ENCODE assay signal across 7 mouse cellular contexts in genomic region chr13:72639441-72640130, GRCm38 (mm10). TPM values are rescaled to one million over a fixed set of nuclear protein-coding genes. Genes with fewer than 3 reads are reported as not detected.
A peak's percentile ranks its signal among the peaks of the same experiment; 100 is the strongest.
DNase-seq lines count a peak whose midpoint lies in the region; ATAC-seq and TF ChIP-seq lines count a peak whose summit lies in the region.

No protein-coding gene starts in this region.

- no peak for DNase-seq in spleen, adult 2 months (ENCODE audit: low read depth in 1 of 2, low spot score in 2 of 2)
- DNase-seq in spleen, postnatal 14 days (ENCODE audit: low spot score in 2 of 2): no peak
- DNase-seq in embryo, embryonic 9.5 days (ENCODE audit: extremely low spot score): peak; percentile 52
- DNase-seq in hindbrain, embryonic 10.5 days (ENCODE audit: low spot score): peak; percentile 66
- peak; percentile 23 for DNase-seq in telencephalon, adult 2 months (ENCODE audit: low read depth, low spot score)
- no peak for DNase-seq in right cerebral cortex, postnatal 10 days (ENCODE audit: low spot score in 2 of 2)

- WGBS in spleen, adult 2 months: 2% methylated on average over 32 of the region's 32 CpGs
- WGBS in hindbrain, embryonic 10.5 days: 1% methylated on average over 32 of the region's 32 CpGs
- 2% methylated on average over 32 of the region's 32 CpGs for WGBS in liver, embryonic 15.5 days (ENCODE audit: insufficient replicate concordance)

- no peak overlapping the region for H3K27ac ChIP-seq in spleen, adult 2 months (ENCODE audit: insufficient read depth, low read length)
- peak overlapping the region; percentile 82 for H3K27ac ChIP-seq in hindbrain, embryonic 10.5 days
- H3K27ac ChIP-seq in liver, embryonic 15.5 days (replicated peaks): no peak overlapping the region

- no peak overlapping the region for H3K9ac ChIP-seq in liver, embryonic 15.5 days

- TF ChIP-seq POLR2A in spleen, adult 2 months (IDR thresholded peaks at IDR 0.05; ENCODE audit: low read depth, low read length): no peak

- 0 out of 2 replicates have a peak, but pooled peaks cover 3% of the 10 kb centered on the region for H3K27me3 ChIP-seq in spleen, adult 2 months (ENCODE audit: control insufficient read depth, insufficient read depth, low read length)
- peaks cover 93% of the 10 kb centered on the region for H3K27me3 ChIP-seq in hindbrain, embryonic 10.5 days (ENCODE audit: insufficient read depth, poor library complexity, severe bottlenecking)
- peaks cover 79% of the 10 kb centered on the region for H3K27me3 ChIP-seq in liver, embryonic 15.5 days

- H3K9me3 ChIP-seq in hindbrain, embryonic 10.5 days: no peaks in the 10 kb centered on the region
- H3K9me3 ChIP-seq in liver, embryonic 15.5 days (replicated peaks): no peaks in the 10 kb centered on the region

- H3K36me3 ChIP-seq in spleen, adult 2 months (ENCODE audit: control insufficient read depth, insufficient read depth, low read length): no peaks in the 10 kb centered on the region
- no peaks in the 10 kb centered on the region for H3K36me3 ChIP-seq in hindbrain, embryonic 10.5 days
- H3K36me3 ChIP-seq in liver, embryonic 15.5 days (replicated peaks): no peaks in the 10 kb centered on the region

- TF ChIP-seq CTCF in spleen, adult 2 months (IDR thresholded peaks at IDR 0.05; ENCODE audit: extremely low read depth, insufficient read depth, insufficient read length, insufficient replicate concordance): no peak

- peak overlapping the region; percentile 29; the same call in 1 of the 2 replicates for H3K4me3 ChIP-seq in spleen, adult 2 months (ENCODE audit: extremely low read depth, insufficient read depth, insufficient read length)
- H3K4me3 ChIP-seq in hindbrain, embryonic 10.5 days: peak overlapping the region; percentile 54
- H3K4me3 ChIP-seq in liver, embryonic 15.5 days (replicated peaks): peak overlapping the region; percentile 39

- H3K4me2 ChIP-seq in liver, embryonic 15.5 days: peak overlapping the region; percentile 59

- no peak for ATAC-seq in liver, embryonic 15.5 days (ENCODE audit: insufficient read depth)

- H3K4me1 ChIP-seq in spleen, adult 2 months (ENCODE audit: control insufficient read depth, insufficient read depth, insufficient read length): no peaks in the 10 kb centered on the region
- H3K4me1 ChIP-seq in hindbrain, embryonic 10.5 days (replicated peaks): peaks cover 61% of the 10 kb centered on the region
- H3K4me1 ChIP-seq in liver, embryonic 15.5 days (replicated peaks): no peaks in the 10 kb centered on the region

RNA-seq across cellular contexts. Expression of gene Irx2, which starts 11.0 kb away (rescaled TPM):
- not detected in 2 replicates for polyA plus RNA-seq in spleen, adult 2 months (2012; rRNA removed)
- 38.1 and 50.5 TPM in 2 replicates for polyA plus RNA-seq in hindbrain, embryonic 10.5 days (2016; fragmentation: Nextera tagmentation; extraction: Ambion mirVana)
- not detected in 2 replicates for polyA plus RNA-seq in liver, embryonic 15.5 days (2015; fragmentation: Nextera tagmentation; extraction: Ambion mirVana)

Comparison
In these comparisons a context has a peak if more than half of its experiments do, and no peak if none do; other contexts are left out.
1. DNase-seq: peak in embryo, embryonic 9.5 days (single experiment), hindbrain, embryonic 10.5 days (single experiment) and telencephalon, adult 2 months (single experiment); none in spleen, adult 2 months (0 of 2), spleen, postnatal 14 days (0 of 2) and right cerebral cortex, postnatal 10 days (0 of 2).
2. RNA of gene Irx2, which starts 11.0 kb away (polyA plus RNA-seq): 38.1 to 50.5 TPM in hindbrain, embryonic 10.5 days; not detected in liver, embryonic 15.5 days and not detected in spleen, adult 2 months; every median in the first group is over 10 times any median in the second.
3. Peak in every context shown above with its lines, with median percentiles within 50 percentile points of each other: H3K4me3 ChIP-seq.